In genomic region chr9:114585017-114585345, GRCm38 (mm10) we compare ENCODE assay signal across 9 mouse cellular contexts. TPM values are rescaled to one million over a fixed set of nuclear protein-coding genes. Genes with fewer than 3 reads are reported as not detected.
DNase-seq lines count a peak whose midpoint lies in the region; ATAC-seq and TF ChIP-seq lines count a peak whose summit lies in the region.
"Had no signal": no experiment of that assay in that cellular context is flagged by ENCODE, and none has a peak within 500 bp of the region (broad histone marks: within the 10 kb centered on the region; RNA-seq: fewer than 3 reads in every experiment).

No protein-coding gene starts in this region.

- TF ChIP-seq CTCF in kidney, postnatal 0 days (IDR thresholded peaks at IDR 0.05; ENCODE audit: low read depth) = peak; percentile 58

- no peaks in the 10 kb centered on the region for H3K36me3 ChIP-seq in kidney, postnatal 0 days (ENCODE audit: insufficient read depth, low read length)
- peaks cover 45% of the 10 kb centered on the region for H3K36me3 ChIP-seq in embryonic facial prominence, embryonic 10.5 days (replicated peaks)
- peaks cover 40% of the 10 kb centered on the region for H3K36me3 ChIP-seq in midbrain, embryonic 12.5 days

- no peak overlapping the region for H3K4me3 ChIP-seq in kidney, postnatal 0 days (replicated peaks; ENCODE audit: low read depth, low read length)
- H3K4me3 ChIP-seq in embryonic facial prominence, embryonic 10.5 days = peak overlapping the region; percentile 61
- H3K4me3 ChIP-seq in midbrain, embryonic 12.5 days = no peak overlapping the region

- no peaks in the 10 kb centered on the region for H3K9me3 ChIP-seq in kidney, postnatal 0 days (replicated peaks; ENCODE audit: low read length)
- no peaks in the 10 kb centered on the region for H3K9me3 ChIP-seq in embryonic facial prominence, embryonic 10.5 days
- H3K9me3 ChIP-seq in midbrain, embryonic 12.5 days = no peaks in the 10 kb centered on the region

- peak overlapping the region; percentile 62; the same call in 1 of the 2 replicates for H3K27ac ChIP-seq in kidney, postnatal 0 days
- H3K27ac ChIP-seq in embryonic facial prominence, embryonic 10.5 days (replicated peaks) = peak overlapping the region; percentile 59; the same call in 1 of the 2 replicates
- H3K27ac ChIP-seq in midbrain, embryonic 12.5 days (replicated peaks) = peak overlapping the region; percentile 73

- WGBS in kidney, postnatal 0 days = 48% methylated on average over 5 of the region's 5 CpGs
- WGBS in embryonic facial prominence, embryonic 10.5 days = 32% methylated on average over 5 of the region's 5 CpGs
- 32% methylated on average over 5 of the region's 5 CpGs for WGBS in midbrain, embryonic 12.5 days

- no peaks in the 10 kb centered on the region for H3K27me3 ChIP-seq in kidney, postnatal 0 days (ENCODE audit: insufficient read depth, low read length)
- no peaks in the 10 kb centered on the region for H3K27me3 ChIP-seq in embryonic facial prominence, embryonic 10.5 days (replicated peaks; ENCODE audit: low read depth, poor library complexity, severe bottlenecking)
- peaks cover 19% of the 10 kb centered on the region for H3K27me3 ChIP-seq in midbrain, embryonic 12.5 days

- H3K9ac ChIP-seq in kidney, postnatal 0 days (ENCODE audit: low read depth, low read length) = 0 out of 2 replicates have a peak overlapping the region, but pooled peaks have one; percentile 67
- H3K9ac ChIP-seq in midbrain, embryonic 12.5 days (replicated peaks) = no peak overlapping the region

- DNase-seq in kidney, postnatal 0 days (ENCODE audit: low spot score) = peak; percentile 31
- no peak for DNase-seq in kidney, adult 11 months
- peak; percentile 79 for DNase-seq in ES-CJ7 (ENCODE audit: low read depth, low spot score)
- peak; percentile 41 for DNase-seq in embryonic facial prominence, embryonic 10.5 days (ENCODE audit: low spot score)
- DNase-seq in urinary bladder, adult 2 months (ENCODE audit: low spot score) = no peak
- DNase-seq in cerebellum, postnatal 14 days = no peak
- DNase-seq in ovary, postnatal 14 days (ENCODE audit: low spot score) = no peak
- DNase-seq: spleen, adult 18-20 months had no signal

- peaks cover 4% of the 10 kb centered on the region; the same call in 1 of the 2 replicates for H3K4me1 ChIP-seq in kidney, postnatal 0 days (replicated peaks; ENCODE audit: insufficient read depth, low read length)
- peaks cover 13% of the 10 kb centered on the region for H3K4me1 ChIP-seq in embryonic facial prominence, embryonic 10.5 days
- peaks cover 12% of the 10 kb centered on the region for H3K4me1 ChIP-seq in midbrain, embryonic 12.5 days

- ATAC-seq in kidney, postnatal 0 days (replicated peaks; ENCODE audit: low FRiP score, low read depth) = 0 out of 2 replicates have a peak, but pooled peaks have one; percentile 14
- no peak for ATAC-seq in midbrain, embryonic 12.5 days (ENCODE audit: low FRiP score, low read depth)

- H3K4me2 ChIP-seq in kidney, postnatal 0 days (ENCODE audit: low read length) = peak overlapping the region; percentile 90
- H3K4me2 ChIP-seq in midbrain, embryonic 12.5 days (replicated peaks) = peak overlapping the region; percentile 54; the same call in 1 of the 2 replicates

RNA-seq across cellular contexts. Expression of gene Trim71, which starts 20.8 kb away (rescaled TPM):
- polyA plus RNA-seq in kidney, postnatal 0 days (2015; fragmentation: Nextera tagmentation; extraction: Ambion mirVana) = 0.43 and 0.46 TPM in 2 replicates
- 7.8 and 9.4 TPM in 2 replicates for polyA plus RNA-seq in embryonic facial prominence, embryonic 10.5 days (2016; fragmentation: Nextera tagmentation; extraction: Ambion mirVana)
- 0.61 and 0.80 TPM in 2 replicates for polyA plus RNA-seq in midbrain, embryonic 12.5 days (2016; fragmentation: Nextera tagmentation; extraction: Ambion mirVana)
- polyA plus RNA-seq in urinary bladder, adult 2 months (2012; rRNA removed) = 0.23 and 0.28 TPM in 2 replicates

RNA-seq across cellular contexts. Expression of gene Cnot10, which starts 55.0 kb away (rescaled TPM):
- 45.7 and 50.4 TPM in 2 replicates for polyA plus RNA-seq in kidney, postnatal 0 days (2015; fragmentation: Nextera tagmentation; extraction: Ambion mirVana)
- polyA plus RNA-seq in embryonic facial prominence, embryonic 10.5 days (2016; fragmentation: Nextera tagmentation; extraction: Ambion mirVana) = 73.2 and 74.3 TPM in 2 replicates
- 66.8 and 71.1 TPM in 2 replicates for polyA plus RNA-seq in midbrain, embryonic 12.5 days (2016; fragmentation: Nextera tagmentation; extraction: Ambion mirVana)
- 42.0 and 45.8 TPM in 2 replicates for polyA plus RNA-seq in urinary bladder, adult 2 months (2012; rRNA removed)

Comparison
In these comparisons a context has a peak if more than half of its experiments do, and no peak if none do; other contexts are left out.
1. DNase-seq: peak in kidney, postnatal 0 days (single experiment), ES-CJ7 (single experiment) and embryonic facial prominence, embryonic 10.5 days (single experiment); none in kidney, adult 11 months (single experiment), urinary bladder, adult 2 months (single experiment), cerebellum, postnatal 14 days (0 of 2) and ovary, postnatal 14 days (single experiment).
2. Peak in every context shown above with its lines, with median percentiles within 50 percentile points of each other: H3K27ac ChIP-seq.